Comparison of ENCODE assay signal across 8 mouse cellular contexts in genomic region chr5:142723520-142724133, GRCm38 (mm10). TPM values are rescaled to one million over a fixed set of nuclear protein-coding genes. Genes with fewer than 3 reads are reported as not detected.
DNase-seq lines count a peak whose midpoint lies in the region; ATAC-seq lines count a peak whose summit lies in the region.

No protein-coding gene starts in this region.

- DNase-seq in CD4-positive helper T cell, adult 2 months (ENCODE audit: low read depth, low spot score): peak; percentile 76
- DNase-seq in T-cell, adult 2 months (ENCODE audit: low spot score): peak; percentile 54
- DNase-seq in embryo, embryonic 11 days: peak; percentile 84
- peak; percentile 32 to 40 for DNase-seq in heart, adult 9 months (ENCODE audit: low spot score in 2 of 2)
- peak; percentile 53 to 72 for DNase-seq in kidney, adult 8-10 months
- DNase-seq in neural tube, embryonic 11.5 days (ENCODE audit: low spot score): peak; percentile 78
- DNase-seq in thymus, adult 18-20 months: peak; percentile 28 to 42

- 8% methylated on average over 7 of the region's 7 CpGs for WGBS in liver, embryonic 15.5 days (ENCODE audit: insufficient replicate concordance)
- WGBS in neural tube, embryonic 11.5 days: 13% methylated on average over 7 of the region's 7 CpGs

- H3K9me3 ChIP-seq in liver, embryonic 15.5 days (replicated peaks): no peaks in the 10 kb centered on the region
- no peaks in the 10 kb centered on the region for H3K9me3 ChIP-seq in neural tube, embryonic 11.5 days (ENCODE audit: control insufficient read depth, low read length)

- H3K36me3 ChIP-seq in liver, embryonic 15.5 days (replicated peaks): peaks cover 22% of the 10 kb centered on the region
- peaks cover 30% of the 10 kb centered on the region for H3K36me3 ChIP-seq in neural tube, embryonic 11.5 days (ENCODE audit: control insufficient read depth, insufficient read depth, low read length)

- H3K4me2 ChIP-seq in liver, embryonic 15.5 days: peak overlapping the region; percentile 19; the same call in 1 of the 2 replicates
- H3K4me2 ChIP-seq in neural tube, embryonic 11.5 days (ENCODE audit: low read depth): no peak overlapping the region

- no peaks in the 10 kb centered on the region for H3K27me3 ChIP-seq in liver, embryonic 15.5 days
- H3K27me3 ChIP-seq in neural tube, embryonic 11.5 days (ENCODE audit: control insufficient read depth, insufficient read depth, low read length): no peaks in the 10 kb centered on the region

- no peak overlapping the region for H3K27ac ChIP-seq in liver, embryonic 15.5 days (replicated peaks)
- H3K27ac ChIP-seq in neural tube, embryonic 11.5 days (ENCODE audit: low read depth, low read length): no peak overlapping the region

- ATAC-seq in liver, embryonic 15.5 days (ENCODE audit: insufficient read depth): no peak
- peak; percentile 69 for ATAC-seq in neural tube, embryonic 11.5 days (ENCODE audit: insufficient read depth, low FRiP score, low TSS enrichment)

- H3K4me3 ChIP-seq in liver, embryonic 15.5 days (replicated peaks): no peak overlapping the region
- H3K4me3 ChIP-seq in neural tube, embryonic 11.5 days (ENCODE audit: low read depth, low read length): no peak overlapping the region

- H3K9ac ChIP-seq in liver, embryonic 15.5 days: no peak overlapping the region
- H3K9ac ChIP-seq in neural tube, embryonic 11.5 days (ENCODE audit: low read length): no peak overlapping the region

- no peaks in the 10 kb centered on the region for H3K4me1 ChIP-seq in liver, embryonic 15.5 days (replicated peaks)
- H3K4me1 ChIP-seq in neural tube, embryonic 11.5 days (ENCODE audit: control insufficient read depth, insufficient read depth, low read length): no peaks in the 10 kb centered on the region

RNA-seq across cellular contexts. Expression of gene Slc29a4, which starts 31.3 kb away (rescaled TPM):
- polyA plus RNA-seq in liver, embryonic 15.5 days (2015; fragmentation: Nextera tagmentation; extraction: Ambion mirVana): 0.17 and 0.30 TPM in 2 replicates
- 36.9 and 39.4 TPM in 2 replicates for polyA plus RNA-seq in neural tube, embryonic 11.5 days (2014; fragmentation: Nextera tagmentation; extraction: Ambion mirVana)

Comparison
In these comparisons a context has a peak if more than half of its experiments do, and no peak if none do; other contexts are left out.
1. RNA of gene Slc29a4, which starts 31.3 kb away (polyA plus RNA-seq): 36.9 to 39.4 TPM in neural tube, embryonic 11.5 days; 0.17 to 0.30 TPM in liver, embryonic 15.5 days; every median in the first group is over 10 times any median in the second.
2. Peak in every context shown above with its lines, with median percentiles within 50 percentile points of each other: DNase-seq.